Mouse (Mus musculus): ENCODE results near the gene Kcnj9. TPM values are rescaled to one million over a fixed set of nuclear protein-coding genes. Genes with fewer than 3 reads are reported as not detected.

Gene Kcnj9
- 0.04 and 0.05 TPM in 2 replicates for polyA plus RNA-seq (2012; rRNA removed)

GRCm38 (mm10) chr1:172329131-172329530 lies at the start of gene Kcnj9:
Gene Kcnj9, minus strand, starts transcription at chr1:172329318.

GRCm38 (mm10) chr1:172376198-172376667 lies 47.1 kb upstream of the Kcnj9 start, which contains the start of gene Pigm:
Gene Pigm, plus strand, starts transcription at chr1:172376546.

GRCm38 (mm10) chr1:172340729-172341321 lies 11.7 kb upstream of the Kcnj9 start, which contains the start of gene Kcnj10:
Gene Kcnj10, plus strand, starts transcription at chr1:172341210.

GRCm38 (mm10) chr1:172297611-172298537 lies 31.2 kb downstream of the Kcnj9 start, which contains the start of gene Atp1a2:
Gene Atp1a2, minus strand, starts transcription at chr1:172298064.

Other genes with a start within 250 kb of the Kcnj9 start
- 47.8 and 52.1 TPM in 2 replicates for gene Copa, start 246.8 kb downstream of the Kcnj9 start, polyA plus RNA-seq (2012; rRNA removed)
- 29.8 and 34.6 TPM in 2 replicates for gene Ncstn, start 246.5 kb downstream of the Kcnj9 start, polyA plus RNA-seq (2012; rRNA removed)
- 40.4 and 44.5 TPM in 2 replicates for gene Pex19, start 202.6 kb downstream of the Kcnj9 start, polyA plus RNA-seq (2012; rRNA removed)
- 37.2 and 40.3 TPM in 2 replicates for gene Dcaf8, start 181.2 kb downstream of the Kcnj9 start, polyA plus RNA-seq (2012; rRNA removed)
- gene Pea15a, start 122.5 kb downstream of the Kcnj9 start, polyA plus RNA-seq (2012; rRNA removed): 15.3 and 17.4 TPM in 2 replicates
- 0.41 and 0.47 TPM in 2 replicates for gene Casq1, start 109.5 kb downstream of the Kcnj9 start, polyA plus RNA-seq (2012; rRNA removed)
- gene Atp1a4, start 70.9 kb downstream of the Kcnj9 start, polyA plus RNA-seq (2012; rRNA removed): 0.03 and 0.05 TPM in 2 replicates
- 20.2 and 23.9 TPM in 2 replicates for gene Igsf8, start 67.7 kb downstream of the Kcnj9 start, polyA plus RNA-seq (2012; rRNA removed)
- gene Atp1a2, start 31.3 kb downstream of the Kcnj9 start, polyA plus RNA-seq (2012; rRNA removed): 0.09 and 0.12 TPM in 2 replicates
- gene Kcnj10, start 11.9 kb upstream of the Kcnj9 start, polyA plus RNA-seq (2012; rRNA removed): 0.14 and 0.17 TPM in 2 replicates
- gene Pigm, start 47.2 kb upstream of the Kcnj9 start, polyA plus RNA-seq (2012; rRNA removed): 3.6 TPM in 2 replicates
- gene Slamf9, start 146.0 kb upstream of the Kcnj9 start, polyA plus RNA-seq (2012; rRNA removed): 0.96 and 1.1 TPM in 2 replicates
- gene Igsf9, start 152.5 kb upstream of the Kcnj9 start, polyA plus RNA-seq (2012; rRNA removed): 1.2 and 1.3 TPM in 2 replicates
- gene Tagln2, start 170.7 kb upstream of the Kcnj9 start, polyA plus RNA-seq (2012; rRNA removed): 86.1 and 90.5 TPM in 2 replicates
- gene Cfap45, start 191.5 kb upstream of the Kcnj9 start, polyA plus RNA-seq (2012; rRNA removed): 0.47 and 0.53 TPM in 2 replicates
- 0.26 and 0.84 TPM in 2 replicates for gene Vsig8, start 226.6 kb upstream of the Kcnj9 start, polyA plus RNA-seq (2012; rRNA removed)

All from liver, embryonic 18 days (tissue).